Mouse (Mus musculus): ENCODE results near the gene Carm1. TPM values are rescaled to one million over a fixed set of nuclear protein-coding genes. Genes with fewer than 3 reads are reported as not detected.

Carm1 gene
- polyA plus RNA-seq, 1 experiment from 2014 or later: 46.7 TPM

- Histone ChIP-seq H3K4me1 (no peaks in the 10 kb centered on the region), H3K4me3 (no peak overlapping the region), H3K9ac (no peak overlapping the region), H3K36me3 (replicated peaks) (peaks cover 8% of the 10 kb centered on the region; the same call in 1 of the 2 replicates), H3K4me2 (no peak overlapping the region), H3K9me3 (no peaks in the 10 kb centered on the region), H3K27ac (no peak overlapping the region), H3K27me3 (replicated peaks) (no peaks in the 10 kb centered on the region)
- no peak for ATAC-seq (replicated peaks)
- 92% methylated on average over 4 of the region's 4 CpGs for WGBS
Observed at GRCm38 (mm10) chr9:21565004-21565586, 18.4 kb downstream of the Carm1 start.

DNA sequence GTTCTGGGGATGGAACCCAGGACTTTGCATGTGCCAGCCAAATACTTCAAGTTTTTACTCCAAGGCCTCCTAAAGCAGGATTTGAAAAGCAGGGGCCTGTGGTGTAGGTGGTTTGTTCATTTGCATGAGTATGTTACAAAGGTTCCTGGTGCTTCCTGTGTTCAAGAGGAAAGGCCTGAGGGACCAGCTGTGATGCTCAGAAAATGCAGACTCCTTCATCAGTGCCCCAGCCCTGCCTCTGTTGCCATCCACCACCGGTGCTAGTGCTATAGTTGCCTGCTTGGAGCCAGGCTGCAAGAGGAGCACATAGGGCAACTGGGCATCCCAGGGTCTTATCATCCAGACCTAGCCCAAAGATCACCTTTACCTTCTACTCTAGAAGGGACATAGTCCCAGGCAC, 19.8 kb downstream of the Carm1 start:
- no peak for ATAC-seq (replicated peaks)
- Histone ChIP-seq H3K27me3 (replicated peaks) (no peaks in the 10 kb centered on the region), H3K9me3 (no peaks in the 10 kb centered on the region), H3K36me3 (replicated peaks) (peaks cover 14% of the 10 kb centered on the region; the same call in 1 of the 2 replicates), H3K27ac (0 out of 2 replicates have a peak overlapping the region, but pooled peaks have one; percentile 8), H3K4me1 (no peaks in the 10 kb centered on the region), H3K9ac (no peak overlapping the region), H3K4me3 (no peak overlapping the region), H3K4me2 (no peak overlapping the region)
- 95% methylated on average over 1 of the region's 1 CpGs for WGBS

DNA sequence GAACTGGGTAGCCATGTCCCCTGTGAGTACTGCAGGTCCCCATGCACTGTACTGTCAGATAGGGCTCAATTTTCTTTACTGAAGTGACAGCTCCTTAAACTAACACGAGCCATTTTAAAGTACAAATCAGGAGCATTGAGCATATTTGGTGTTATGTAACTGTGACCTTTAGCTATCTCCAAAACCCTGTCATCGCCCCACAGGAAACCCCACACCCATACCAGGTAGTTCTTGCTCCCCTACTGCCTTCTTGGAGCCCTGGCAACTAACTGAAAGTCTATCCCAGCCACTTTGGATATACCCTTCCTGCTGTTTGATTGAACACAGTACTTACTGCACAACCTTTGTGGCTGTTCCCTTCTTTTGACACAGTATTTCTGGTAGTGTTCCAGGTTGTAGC, 20.4 kb downstream of the Carm1 start:
- Histone ChIP-seq H3K4me3 (no peak overlapping the region), H3K36me3 (replicated peaks) (peaks cover 19% of the 10 kb centered on the region; the same call in 1 of the 2 replicates), H3K27ac (0 out of 2 replicates have a peak overlapping the region, but pooled peaks have one; percentile 8), H3K4me2 (no peak overlapping the region), H3K9ac (no peak overlapping the region), H3K27me3 (replicated peaks) (no peaks in the 10 kb centered on the region), H3K4me1 (no peaks in the 10 kb centered on the region), H3K9me3 (no peaks in the 10 kb centered on the region)
- 91% methylated on average over 2 of the region's 2 CpGs for WGBS
- ATAC-seq (replicated peaks): no peak

DNA sequence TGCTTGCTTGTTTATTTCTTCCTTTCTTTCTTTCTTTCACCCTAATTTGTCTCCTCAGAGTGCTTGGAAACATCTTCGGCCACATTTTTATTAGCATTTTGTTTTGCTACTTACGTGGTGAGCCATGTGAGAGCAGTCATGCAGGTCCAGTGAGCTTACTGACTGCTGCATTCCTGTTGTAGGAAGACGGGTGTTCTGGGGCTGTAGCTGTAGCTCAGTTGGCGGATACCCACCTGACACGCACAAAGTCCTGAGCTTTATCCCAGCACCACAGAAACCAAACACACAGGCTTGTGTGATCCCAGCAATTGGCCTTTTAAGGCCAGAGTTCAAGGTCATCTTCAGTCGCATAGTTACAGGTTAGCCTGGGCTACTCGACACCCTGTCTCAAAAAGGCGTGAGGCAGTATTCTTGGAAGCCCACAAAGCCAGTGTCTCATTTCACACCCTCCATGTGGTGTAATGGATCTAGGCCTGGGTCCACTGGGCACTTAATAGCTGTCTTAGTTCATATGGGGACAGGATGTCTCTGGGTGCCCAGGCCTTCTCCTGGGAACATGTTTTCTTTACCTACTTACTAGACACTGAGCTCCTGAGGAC, 22.1 kb downstream of the Carm1 start:
- H3K27me3 ChIP-seq (replicated peaks): no peaks in the 10 kb centered on the region
- no peak overlapping the region for H3K9ac ChIP-seq
- WGBS: 93% methylated on average over 8 of the region's 8 CpGs
- no peak overlapping the region for H3K4me3 ChIP-seq
- ATAC-seq (replicated peaks): no peak
- H3K9me3 ChIP-seq: no peaks in the 10 kb centered on the region
- no peaks in the 10 kb centered on the region for H3K4me1 ChIP-seq
- no peak overlapping the region for H3K4me2 ChIP-seq
- no peak overlapping the region for H3K27ac ChIP-seq
- peaks cover 29% of the 10 kb centered on the region for H3K36me3 ChIP-seq (replicated peaks)

DNA sequence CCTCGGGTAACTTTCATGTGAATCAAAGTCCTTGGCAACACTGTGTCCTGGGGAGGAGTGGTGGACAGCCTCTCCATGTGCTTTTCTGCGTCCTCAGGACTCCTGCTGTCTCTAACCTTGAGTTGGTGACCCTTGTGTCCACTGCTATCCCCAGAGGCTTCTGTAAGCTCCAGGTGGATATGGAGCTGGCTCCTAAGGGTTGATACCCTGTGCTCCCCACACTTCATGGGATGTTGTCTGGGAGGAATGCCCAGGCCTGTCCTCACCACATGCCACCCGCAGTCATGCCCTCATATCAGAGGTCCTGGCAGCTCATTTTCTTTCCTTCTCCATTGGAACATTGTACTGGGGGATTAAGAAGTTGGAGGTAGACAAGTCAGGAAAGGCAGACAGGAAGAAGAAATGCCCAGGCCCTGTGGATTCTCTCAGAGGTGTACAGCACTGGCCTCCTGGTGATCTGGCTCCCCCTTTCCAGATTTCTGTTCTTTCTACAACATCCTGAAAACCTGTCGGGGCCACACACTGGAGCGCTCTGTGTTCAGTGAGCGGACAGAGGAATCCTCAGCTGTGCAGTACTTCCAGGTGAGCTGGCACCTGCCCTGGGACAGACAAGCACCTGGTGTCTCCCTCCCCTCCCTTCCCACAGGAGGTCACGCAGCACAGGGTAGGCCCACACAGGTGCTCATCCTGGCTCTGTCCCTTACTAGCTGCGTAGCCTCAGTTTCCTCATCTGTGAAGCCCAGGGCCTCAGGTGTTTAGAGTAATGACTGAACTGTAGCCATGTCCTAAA, 27.5 kb downstream of the Carm1 start:
- peaks cover 60% of the 10 kb centered on the region for H3K36me3 ChIP-seq (replicated peaks)
- ATAC-seq (replicated peaks): no peak
- H3K4me3 ChIP-seq: no peak overlapping the region
- no peaks in the 10 kb centered on the region; the same call in 1 of the 2 replicates for H3K4me1 ChIP-seq
- H3K27me3 ChIP-seq (replicated peaks): no peaks in the 10 kb centered on the region
- no peak overlapping the region for H3K9ac ChIP-seq
- no peaks in the 10 kb centered on the region for H3K9me3 ChIP-seq
- 97% methylated on average over 8 of the region's 8 CpGs for WGBS
- H3K27ac ChIP-seq: no peak overlapping the region
- H3K4me2 ChIP-seq: no peak overlapping the region

- Histone ChIP-seq H3K4me1 (no peaks in the 10 kb centered on the region; the same call in 1 of the 2 replicates), H3K9ac (no peak overlapping the region), H3K27ac (no peak overlapping the region), H3K9me3 (no peaks in the 10 kb centered on the region), H3K27me3 (replicated peaks) (no peaks in the 10 kb centered on the region), H3K4me3 (no peak overlapping the region), H3K4me2 (no peak overlapping the region), H3K36me3 (replicated peaks) (peaks cover 57% of the 10 kb centered on the region)
- WGBS: 96% methylated on average over 10 of the region's 10 CpGs
- 0 out of 2 replicates have a peak, but pooled peaks have one; percentile 42 for ATAC-seq (replicated peaks)
Observed at GRCm38 (mm10) chr9:21575253-21575652, 28.6 kb downstream of the Carm1 start.

- H3K4me2 ChIP-seq: no peak overlapping the region
- no peak for ATAC-seq (replicated peaks)
- H3K9me3 ChIP-seq: no peaks in the 10 kb centered on the region
- H3K4me3 ChIP-seq: no peak overlapping the region
- no peak overlapping the region for H3K9ac ChIP-seq
- no peak overlapping the region for H3K27ac ChIP-seq
- WGBS: 94% methylated on average over 1 of the region's 1 CpGs
- no peaks in the 10 kb centered on the region; the same call in 1 of the 2 replicates for H3K4me1 ChIP-seq
- no peaks in the 10 kb centered on the region for H3K27me3 ChIP-seq (replicated peaks)
- peaks cover 57% of the 10 kb centered on the region for H3K36me3 ChIP-seq (replicated peaks)
Observed at GRCm38 (mm10) chr9:21576286-21576685, 29.6 kb downstream of the Carm1 start.

DNA sequence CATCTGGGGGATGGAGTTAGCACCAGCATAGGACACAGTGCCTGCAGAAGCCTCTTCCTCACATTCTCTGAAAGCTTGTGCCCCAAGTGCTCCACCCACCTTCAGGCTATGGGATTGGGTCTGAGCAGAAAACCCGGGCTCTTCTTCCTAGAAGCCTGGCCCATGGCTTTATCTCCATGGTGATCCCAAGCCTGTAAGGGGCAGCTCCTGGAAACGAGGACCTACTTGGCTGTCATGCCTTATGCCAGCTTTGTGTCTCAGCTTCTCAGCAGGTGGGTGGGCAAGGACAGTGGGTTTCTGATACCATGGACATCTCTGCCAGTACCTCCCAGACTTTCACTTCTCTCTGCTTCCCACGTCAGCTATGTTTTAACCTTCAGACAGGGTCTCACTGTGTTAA, 31.5 kb downstream of the Carm1 start:
- H3K4me2 ChIP-seq: no peak overlapping the region
- 48% methylated on average over 3 of the region's 3 CpGs for WGBS
- ATAC-seq (replicated peaks): no peak
- H3K4me1 ChIP-seq: no peaks in the 10 kb centered on the region; the same call in 1 of the 2 replicates
- no peaks in the 10 kb centered on the region for H3K27me3 ChIP-seq (replicated peaks)
- no peak overlapping the region for H3K9ac ChIP-seq
- H3K4me3 ChIP-seq: no peak overlapping the region
- peaks cover 55% of the 10 kb centered on the region for H3K36me3 ChIP-seq (replicated peaks)
- H3K27ac ChIP-seq: no peak overlapping the region
- no peaks in the 10 kb centered on the region for H3K9me3 ChIP-seq

GRCm38 (mm10) chr9:21585401-21585800, 38.7 kb downstream of the Carm1 start:
- Histone ChIP-seq H3K9me3 (no peaks in the 10 kb centered on the region), H3K36me3 (replicated peaks) (peaks cover 73% of the 10 kb centered on the region), H3K9ac (no peak overlapping the region), H3K4me3 (no peak overlapping the region), H3K4me1 (no peaks in the 10 kb centered on the region), H3K27ac (no peak overlapping the region), H3K27me3 (replicated peaks) (no peaks in the 10 kb centered on the region), H3K4me2 (no peak overlapping the region)
- ATAC-seq (replicated peaks): no peak
- WGBS: 92% methylated on average over 1 of the region's 1 CpGs

DNA sequence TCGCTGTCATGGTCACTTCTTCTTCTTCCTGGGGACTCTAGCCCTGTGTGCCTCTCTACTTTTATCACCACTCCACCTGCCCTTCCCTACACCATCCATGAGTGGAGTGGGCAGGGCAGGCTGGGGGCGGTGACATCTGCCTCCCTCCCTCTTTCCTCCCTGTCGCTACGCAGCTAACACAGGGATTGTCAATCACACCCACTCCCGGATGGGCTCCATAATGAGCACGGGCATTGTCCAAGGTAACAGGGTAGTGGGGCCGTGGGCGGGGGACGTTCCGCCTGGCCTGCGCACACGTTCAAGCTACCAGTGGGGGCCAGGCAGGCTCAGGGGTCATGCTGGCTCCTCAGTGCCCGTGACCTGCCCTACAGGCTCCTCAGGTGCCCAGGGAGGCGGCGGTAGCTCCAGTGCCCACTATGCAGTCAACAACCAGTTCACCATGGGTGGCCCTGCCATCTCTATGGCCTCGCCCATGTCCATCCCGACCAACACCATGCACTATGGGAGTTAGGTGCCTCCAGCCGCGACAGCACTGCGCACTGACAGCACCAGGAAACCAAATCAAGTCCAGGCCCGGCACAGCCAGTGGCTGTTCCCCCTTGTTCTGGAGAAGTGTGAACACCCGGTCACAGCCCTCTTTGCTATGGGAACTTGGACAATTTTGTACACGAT, 41.1 kb downstream of the Carm1 start:
- H3K4me2 ChIP-seq: no peak overlapping the region
- ATAC-seq (replicated peaks): no peak
- H3K4me1 ChIP-seq: peaks cover 11% of the 10 kb centered on the region
- H3K4me3 ChIP-seq: no peak overlapping the region
- H3K36me3 ChIP-seq (replicated peaks): peaks cover 62% of the 10 kb centered on the region
- no peak overlapping the region for H3K27ac ChIP-seq
- no peak overlapping the region for H3K9ac ChIP-seq
- no peaks in the 10 kb centered on the region for H3K9me3 ChIP-seq
- no peaks in the 10 kb centered on the region for H3K27me3 ChIP-seq (replicated peaks)
- WGBS: 86% methylated on average over 23 of the region's 23 CpGs

DNA sequence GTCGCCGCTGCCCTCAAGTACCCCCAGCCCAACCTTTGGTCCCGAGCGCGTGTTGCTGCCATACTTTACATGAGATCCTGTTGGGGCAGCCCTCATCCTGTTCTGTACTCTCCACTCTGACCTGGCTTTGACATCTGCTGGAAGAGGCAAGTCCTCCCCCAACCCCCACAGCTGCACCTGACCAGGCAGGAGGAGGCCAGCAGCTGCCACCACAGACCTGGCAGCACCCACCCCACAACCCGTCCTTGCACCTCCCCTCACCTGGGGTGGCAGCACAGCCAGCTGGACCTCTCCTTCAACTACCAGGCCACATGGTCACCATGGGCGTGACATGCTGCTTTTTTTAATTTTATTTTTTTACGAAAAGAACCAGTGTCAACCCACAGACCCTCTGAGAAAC, 41.7 kb downstream of the Carm1 start:
- Histone ChIP-seq H3K36me3 (replicated peaks) (peaks cover 56% of the 10 kb centered on the region), H3K4me2 (no peak overlapping the region), H3K27me3 (replicated peaks) (no peaks in the 10 kb centered on the region), H3K4me1 (peaks cover 11% of the 10 kb centered on the region), H3K9me3 (no peaks in the 10 kb centered on the region), H3K27ac (no peak overlapping the region), H3K9ac (no peak overlapping the region), H3K4me3 (no peak overlapping the region)
- ATAC-seq (replicated peaks): no peak
- WGBS: 92% methylated on average over 8 of the region's 8 CpGs

GRCm38 (mm10) chr9:21589538-21589937, 42.8 kb downstream of the Carm1 start:
- Histone ChIP-seq H3K4me1 (peaks cover 23% of the 10 kb centered on the region), H3K4me3 (no peak overlapping the region), H3K9me3 (no peaks in the 10 kb centered on the region), H3K36me3 (replicated peaks) (peaks cover 47% of the 10 kb centered on the region), H3K9ac (no peak overlapping the region), H3K4me2 (no peak overlapping the region), H3K27me3 (replicated peaks) (no peaks in the 10 kb centered on the region), H3K27ac (no peak overlapping the region)
- 91% methylated on average over 5 of the region's 5 CpGs for WGBS
- ATAC-seq (replicated peaks): no peak

Data from midbrain, embryonic 15.5 days (tissue).